Mouse (Mus musculus): ENCODE data around the gene Wdr92. TPM values are rescaled to one million over a fixed set of nuclear protein-coding genes. Genes with fewer than 3 reads are reported as not detected.

Gene Wdr92
- 26.4 and 28.9 TPM in 2 replicates for polyA plus RNA-seq (2016; fragmentation: Nextera tagmentation; extraction: Ambion mirVana)

DNA sequence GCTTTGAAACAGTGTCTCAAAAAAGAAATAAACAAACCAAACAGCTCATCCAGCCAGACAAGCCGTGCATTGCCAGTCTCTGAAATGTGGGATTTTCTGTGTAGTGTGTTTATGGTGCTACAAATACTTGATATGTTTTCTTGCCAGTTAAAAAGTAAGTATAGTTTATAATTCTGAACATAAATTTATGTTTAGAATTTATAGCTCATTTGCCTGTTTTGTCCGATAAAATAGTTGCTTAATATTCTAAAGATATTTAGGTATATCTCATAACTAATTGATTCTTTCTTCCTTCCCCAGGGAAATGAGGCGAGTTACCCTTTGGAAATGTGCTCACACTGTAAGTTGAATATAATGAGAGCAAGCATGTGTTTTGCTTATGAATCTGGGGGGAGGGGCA, at the start of gene Wdr92:
Wdr92 (plus strand) TSS at position 301 of the 400 bp plus-strand sequence.
- no peak within 1 kb of the TSS for H3K4me3 ChIP-seq
- H3K27ac ChIP-seq = no peak within 1 kb of the TSS
- H3K9ac ChIP-seq = no peak within 1 kb of the TSS
- no peaks in the 10 kb centered on the region for H3K4me1 ChIP-seq
- no peaks in the 10 kb centered on the region for H3K27me3 ChIP-seq
- no peaks in the 10 kb centered on the region for H3K9me3 ChIP-seq
- no peak for ATAC-seq (ENCODE audit: insufficient number of reproducible peaks, insufficient read depth, low FRiP score, low TSS enrichment)
- 68% methylated on average over 3 of the region's 3 CpGs for WGBS
- 0 out of 2 replicates have a peak, but pooled peaks cover 2% of the 10 kb centered on the region for H3K36me3 ChIP-seq
- no peak within 1 kb of the TSS for H3K4me2 ChIP-seq (replicated peaks)

- no peak overlapping the region for H3K27ac ChIP-seq
- no peak overlapping the region for H3K9ac ChIP-seq
- no peaks in the 10 kb centered on the region for H3K27me3 ChIP-seq
- H3K9me3 ChIP-seq = no peaks in the 10 kb centered on the region
- WGBS = 20% methylated on average over 6 of the region's 6 CpGs
- no peak for ATAC-seq (ENCODE audit: insufficient number of reproducible peaks, insufficient read depth, low FRiP score, low TSS enrichment)
- no peaks in the 10 kb centered on the region for H3K4me1 ChIP-seq
- no peaks in the 10 kb centered on the region for H3K36me3 ChIP-seq
- no peak overlapping the region for H3K4me2 ChIP-seq (replicated peaks)
- H3K4me3 ChIP-seq = no peak overlapping the region
Measured at GRCm38 (mm10) chr11:17135638-17136037, 46.3 kb upstream of the Wdr92 start.

DNA sequence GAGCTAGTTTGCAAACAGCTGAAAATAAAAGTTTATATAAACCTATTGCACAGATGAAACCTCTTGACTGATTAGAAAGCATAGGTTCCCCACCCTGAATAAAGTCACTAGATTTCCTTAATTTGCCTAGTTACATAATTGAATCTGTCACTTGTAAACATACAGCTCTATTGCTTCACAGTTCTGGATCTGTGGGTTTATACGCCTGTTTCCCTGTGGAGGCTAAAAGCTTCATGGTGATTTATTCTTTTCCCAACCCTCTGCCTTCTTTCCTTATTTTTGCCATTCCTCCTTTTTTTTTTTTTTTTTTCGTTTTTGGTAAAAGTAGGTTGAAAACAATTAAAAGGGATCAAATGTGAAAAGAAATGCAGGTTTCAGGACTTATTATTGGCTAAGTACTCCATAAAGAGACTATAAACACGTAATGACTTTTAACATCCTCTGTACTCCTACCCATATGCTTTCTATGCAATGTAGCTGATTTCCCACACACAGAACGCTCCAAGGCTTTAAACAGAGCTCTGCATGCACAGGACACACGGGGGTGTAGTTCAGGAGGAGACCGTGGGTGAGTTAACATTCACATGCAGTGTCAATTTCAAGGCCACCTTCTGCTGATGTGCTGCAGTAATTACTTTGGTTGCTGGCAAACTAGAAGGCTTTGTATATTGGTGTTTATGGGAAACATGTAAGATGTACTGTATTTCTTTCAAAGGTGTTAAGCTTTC, 43.4 kb upstream of the Wdr92 start:
- H3K4me3 ChIP-seq = no peak overlapping the region
- H3K9me3 ChIP-seq = no peaks in the 10 kb centered on the region
- no peak overlapping the region for H3K9ac ChIP-seq
- ATAC-seq (ENCODE audit: insufficient number of reproducible peaks, insufficient read depth, low FRiP score, low TSS enrichment) = no peak
- H3K4me1 ChIP-seq = no peaks in the 10 kb centered on the region
- 58% methylated on average over 6 of the region's 6 CpGs for WGBS
- no peak overlapping the region for H3K4me2 ChIP-seq (replicated peaks)
- H3K27me3 ChIP-seq = no peaks in the 10 kb centered on the region
- no peaks in the 10 kb centered on the region for H3K36me3 ChIP-seq
- H3K27ac ChIP-seq = no peak overlapping the region

DNA sequence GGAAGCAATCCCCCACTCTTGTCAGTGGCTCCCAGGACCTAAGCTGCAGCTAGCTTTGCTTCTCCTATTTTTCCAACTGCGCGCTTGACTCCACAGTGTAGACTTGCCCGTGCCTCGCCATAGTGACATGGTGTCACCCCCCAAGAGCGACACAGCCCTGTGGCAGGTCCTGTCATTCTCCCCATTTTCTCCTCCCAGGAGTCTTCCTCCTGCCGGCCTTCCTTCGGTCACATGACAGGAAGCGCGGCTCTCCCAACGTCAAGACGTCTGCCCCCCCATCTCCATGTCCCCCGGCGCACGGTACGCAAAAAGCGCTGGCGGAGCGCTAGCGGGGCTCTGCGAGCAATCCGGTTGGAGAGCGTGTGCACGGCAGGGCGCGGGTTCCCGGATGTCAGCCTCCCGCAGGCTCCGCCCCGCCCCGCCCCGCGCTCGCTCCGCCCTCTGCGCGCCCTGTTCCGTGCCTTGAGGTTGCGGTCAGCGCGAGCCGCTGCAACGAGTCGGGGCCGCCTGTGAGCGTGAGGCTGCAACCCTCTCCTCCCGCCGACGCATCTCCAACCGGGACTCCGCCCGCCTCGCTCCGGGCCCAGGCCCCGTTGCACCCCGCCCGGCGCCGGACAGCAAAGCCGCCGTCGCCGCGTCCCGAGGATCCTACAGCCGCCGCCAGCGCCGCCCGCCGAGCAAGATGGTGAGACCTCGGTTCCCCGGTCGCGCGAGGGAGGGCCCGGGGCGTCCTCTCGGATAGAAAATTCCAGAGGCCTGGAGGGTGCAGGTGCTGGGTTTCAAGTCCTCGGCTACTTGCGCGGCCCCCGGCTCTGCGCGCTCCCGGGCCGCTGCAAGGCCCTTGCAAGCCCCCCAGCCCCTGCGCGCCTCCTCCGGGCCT, 22.8 kb upstream of the Wdr92 start, which contains the start of gene Ppp3r1:
Ppp3r1 (plus strand) TSS at position 406 of the 880 bp plus-strand sequence.
- WGBS = under 1% methylated on average over 53 of the region's 89 CpGs
- Histone ChIP-seq H3K9ac (peak within 1 kb of the TSS; percentile 99), H3K4me3 (peak within 1 kb of the TSS; percentile 96)

DNA sequence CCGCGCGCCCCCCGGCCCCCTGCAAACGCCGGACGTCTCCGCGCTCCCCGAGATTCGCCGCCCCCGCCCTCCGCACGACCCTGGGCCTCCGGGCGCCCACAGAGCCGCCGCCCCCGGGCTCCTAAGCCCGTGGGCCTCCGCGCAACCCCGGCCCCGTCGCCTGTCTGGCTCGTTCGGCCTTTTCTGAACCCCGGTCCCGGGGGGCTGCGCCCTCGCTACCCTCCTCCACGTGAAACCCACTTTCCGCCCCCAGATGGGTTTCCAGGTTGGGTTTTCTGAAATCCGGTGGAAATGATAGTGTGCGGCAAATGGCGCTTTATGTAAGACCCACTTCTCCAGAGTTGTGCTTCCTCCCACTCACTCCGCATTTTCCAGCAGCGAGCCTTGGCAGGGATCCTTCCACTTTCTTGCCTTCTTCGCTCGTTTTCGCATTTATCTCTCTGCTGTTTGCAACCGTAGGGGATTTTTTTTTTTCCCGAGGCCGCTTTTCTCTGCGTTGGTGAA, 22.1 kb upstream of the Wdr92 start:
- peak overlapping the region; percentile 96 for H3K27ac ChIP-seq
- H3K27me3 ChIP-seq = no peaks in the 10 kb centered on the region
- peak overlapping the region; percentile 60 for H3K4me2 ChIP-seq (replicated peaks)
- peaks cover 18% of the 10 kb centered on the region for H3K4me1 ChIP-seq
- ATAC-seq (ENCODE audit: insufficient number of reproducible peaks, insufficient read depth, low FRiP score, low TSS enrichment) = peak; percentile 25
- peak overlapping the region; percentile 96 for H3K4me3 ChIP-seq
- WGBS = under 1% methylated on average over 35 of the region's 46 CpGs
- H3K9me3 ChIP-seq = no peaks in the 10 kb centered on the region
- no peaks in the 10 kb centered on the region for H3K36me3 ChIP-seq
- peak overlapping the region; percentile 99 for H3K9ac ChIP-seq

More for the DNA sequence above, 22.8 kb upstream of the Wdr92 start, which contains the start of gene Ppp3r1:
- peak; percentile 98 for ATAC-seq (ENCODE audit: insufficient number of reproducible peaks, insufficient read depth, low FRiP score, low TSS enrichment)
- Histone ChIP-seq H3K4me2 (replicated peaks) (peak within 1 kb of the TSS; percentile 60), H3K27me3 (no peaks in the 10 kb centered on the region), H3K9me3 (no peaks in the 10 kb centered on the region), H3K4me1 (peaks cover 17% of the 10 kb centered on the region), H3K36me3 (no peaks in the 10 kb centered on the region), H3K27ac (peak within 1 kb of the TSS; percentile 96)

DNA sequence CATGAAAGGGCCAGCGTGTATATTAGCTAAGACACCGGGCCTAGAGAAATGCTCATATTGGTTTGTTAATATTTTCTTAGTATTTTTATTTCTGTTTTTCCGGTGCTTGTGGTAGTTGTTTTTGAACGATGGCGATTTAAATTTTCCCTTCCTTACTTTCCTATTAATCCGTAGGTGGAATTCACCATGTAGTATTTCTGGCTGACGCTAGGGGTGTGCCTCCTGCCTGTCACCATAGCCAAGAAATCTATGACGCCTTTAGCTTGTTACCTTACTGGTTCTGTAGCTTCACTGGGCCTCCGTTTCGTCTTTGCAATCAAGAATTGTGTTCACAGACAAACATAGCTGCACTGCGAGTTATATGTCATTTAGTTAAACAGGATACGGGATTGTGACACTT, 21.7 kb upstream of the Wdr92 start:
- no peaks in the 10 kb centered on the region for H3K27me3 ChIP-seq
- peak overlapping the region; percentile 99 for H3K9ac ChIP-seq
- ATAC-seq (ENCODE audit: insufficient number of reproducible peaks, insufficient read depth, low FRiP score, low TSS enrichment) = no peak
- 1% methylated on average over 12 of the region's 12 CpGs for WGBS
- H3K27ac ChIP-seq = peak overlapping the region; percentile 96
- H3K36me3 ChIP-seq = no peaks in the 10 kb centered on the region
- peak overlapping the region; percentile 60 for H3K4me2 ChIP-seq (replicated peaks)
- H3K4me3 ChIP-seq = peak overlapping the region; percentile 96
- H3K9me3 ChIP-seq = no peaks in the 10 kb centered on the region
- H3K4me1 ChIP-seq = peaks cover 18% of the 10 kb centered on the region

DNA sequence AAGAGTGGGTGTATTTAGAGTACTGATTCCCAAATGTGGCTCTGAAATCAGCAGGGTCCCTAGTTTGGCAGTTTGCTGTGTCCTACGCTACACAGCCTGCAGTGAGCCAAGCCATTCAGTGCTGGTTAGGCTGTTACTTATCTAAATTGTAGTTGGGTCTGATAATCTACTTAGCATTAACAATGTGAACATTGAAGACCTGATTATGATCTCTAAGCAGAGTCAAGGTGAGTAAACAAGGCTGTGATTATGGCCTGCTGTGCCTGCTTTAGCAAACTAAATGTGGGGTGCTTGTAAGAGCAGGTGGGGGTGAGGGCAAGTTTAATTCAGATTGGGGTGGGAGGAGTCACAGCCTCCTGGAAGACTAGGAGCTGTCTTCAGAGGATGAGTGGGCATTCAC, 18.0 kb upstream of the Wdr92 start:
- no peaks in the 10 kb centered on the region for H3K36me3 ChIP-seq
- peaks cover 24% of the 10 kb centered on the region for H3K4me1 ChIP-seq
- 73% methylated on average over 1 of the region's 1 CpGs for WGBS
- no peak overlapping the region for H3K4me3 ChIP-seq
- H3K9me3 ChIP-seq = no peaks in the 10 kb centered on the region
- H3K27ac ChIP-seq = no peak overlapping the region
- no peak for ATAC-seq (ENCODE audit: insufficient number of reproducible peaks, insufficient read depth, low FRiP score, low TSS enrichment)
- no peaks in the 10 kb centered on the region for H3K27me3 ChIP-seq
- H3K9ac ChIP-seq = no peak overlapping the region
- H3K4me2 ChIP-seq (replicated peaks) = no peak overlapping the region

- 87% methylated on average over 7 of the region's 7 CpGs for WGBS
- Histone ChIP-seq H3K27ac (no peak overlapping the region), H3K9ac (no peak overlapping the region), H3K4me3 (no peak overlapping the region), H3K27me3 (no peaks in the 10 kb centered on the region), H3K36me3 (no peaks in the 10 kb centered on the region), H3K4me2 (replicated peaks) (no peak overlapping the region), H3K4me1 (peaks cover 15% of the 10 kb centered on the region), H3K9me3 (no peaks in the 10 kb centered on the region)
- no peak for ATAC-seq (ENCODE audit: insufficient number of reproducible peaks, insufficient read depth, low FRiP score, low TSS enrichment)
Measured at GRCm38 (mm10) chr11:17166627-17167026, 15.3 kb upstream of the Wdr92 start.

DNA sequence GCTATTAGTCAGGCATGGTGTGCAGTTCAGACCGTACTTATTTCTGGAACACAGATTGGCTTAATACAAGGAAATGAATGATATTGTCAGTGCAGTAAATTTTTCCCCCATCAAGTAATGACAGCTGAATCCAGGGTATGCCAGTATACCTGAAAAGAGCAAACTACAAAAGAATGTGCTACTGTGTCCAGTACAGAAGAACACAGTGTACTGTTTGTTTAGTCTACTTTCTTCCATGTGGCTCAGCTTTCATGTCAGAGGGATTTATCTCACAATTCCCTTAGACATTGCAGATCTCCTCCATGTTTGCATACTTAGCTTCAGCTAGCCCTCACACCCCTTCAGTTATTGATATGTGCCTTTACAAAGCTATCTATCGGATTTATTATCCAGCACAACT, 12.6 kb upstream of the Wdr92 start:
- H3K27ac ChIP-seq = no peak overlapping the region
- H3K9me3 ChIP-seq = no peaks in the 10 kb centered on the region
- peaks cover 6% of the 10 kb centered on the region; the same call in 1 of the 2 replicates for H3K36me3 ChIP-seq
- 78% methylated on average over 2 of the region's 2 CpGs for WGBS
- ATAC-seq (ENCODE audit: insufficient number of reproducible peaks, insufficient read depth, low FRiP score, low TSS enrichment) = no peak
- H3K9ac ChIP-seq = no peak overlapping the region
- no peak overlapping the region for H3K4me2 ChIP-seq (replicated peaks)
- no peaks in the 10 kb centered on the region for H3K27me3 ChIP-seq
- H3K4me1 ChIP-seq = peaks cover 9% of the 10 kb centered on the region; the same call in 1 of the 2 replicates
- H3K4me3 ChIP-seq = no peak overlapping the region

GRCm38 (mm10) chr11:17170938-17171729, 10.8 kb upstream of the Wdr92 start:
- H3K9me3 ChIP-seq = no peaks in the 10 kb centered on the region
- H3K9ac ChIP-seq = no peak overlapping the region
- H3K27me3 ChIP-seq = no peaks in the 10 kb centered on the region
- H3K4me1 ChIP-seq = peaks cover 9% of the 10 kb centered on the region; the same call in 1 of the 2 replicates
- H3K4me2 ChIP-seq (replicated peaks) = no peak overlapping the region
- H3K27ac ChIP-seq = no peak overlapping the region
- WGBS = 87% methylated on average over 1 of the region's 1 CpGs
- H3K36me3 ChIP-seq = peaks cover 6% of the 10 kb centered on the region; the same call in 1 of the 2 replicates
- H3K4me3 ChIP-seq = no peak overlapping the region
- ATAC-seq (ENCODE audit: insufficient number of reproducible peaks, insufficient read depth, low FRiP score, low TSS enrichment) = no peak

- Histone ChIP-seq H3K9me3 (no peaks in the 10 kb centered on the region), H3K4me1 (peaks cover 3% of the 10 kb centered on the region; the same call in 1 of the 2 replicates)
- WGBS = 97% methylated on average over 4 of the region's 4 CpGs
Measured at GRCm38 (mm10) chr11:17172300-17172699, 9.6 kb upstream of the Wdr92 start.

More at GRCm38 (mm10) chr11:17172300-17172699, 9.6 kb upstream of the Wdr92 start:
- ATAC-seq (ENCODE audit: insufficient number of reproducible peaks, insufficient read depth, low FRiP score, low TSS enrichment) = no peak
- Histone ChIP-seq H3K27ac (no peak overlapping the region), H3K36me3 (peaks cover 6% of the 10 kb centered on the region; the same call in 1 of the 2 replicates), H3K4me2 (replicated peaks) (no peak overlapping the region), H3K27me3 (no peaks in the 10 kb centered on the region), H3K9ac (no peak overlapping the region), H3K4me3 (no peak overlapping the region)
